Mouse (Mus musculus): ENCODE results near the gene Setd1b. TPM values are rescaled to one million over a fixed set of nuclear protein-coding genes. Genes with fewer than 3 reads are reported as not detected.

The Setd1b gene
- total RNA-seq, 2 experiments from 2014 or later, result 32.4 to 42.2 TPM

GRCm38 (mm10) chr5:123130030-123130813 is 11.8 kb upstream of the Setd1b start:
- intact Hi-C loops (cut with DNase I), result no loop called here
- Histone ChIP-seq H3K27ac (no peak overlapping the region), H3K4me3 (no peak overlapping the region)
- DNase-seq (ENCODE audit: extremely low spot score in 1 of 2, low spot score in 2 of 2), result no peak
- no peak for TF ChIP-seq CTCF (IDR thresholded peaks at IDR 0.05)

- no peak for TF ChIP-seq CTCF (IDR thresholded peaks at IDR 0.05)
- H3K4me3 ChIP-seq, result peak overlapping the region; percentile 62
- DNase-seq (ENCODE audit: extremely low spot score in 1 of 2, low spot score in 2 of 2), result no peak
- H3K27ac ChIP-seq, result no peak overlapping the region
- intact Hi-C loops (cut with DNase I), result no loop called here
Observed at GRCm38 (mm10) chr5:123130814-123131148, 11.2 kb upstream of the Setd1b start.

- peak within 1 kb of the TSS; percentile 95 for H3K27ac ChIP-seq
- peak within 1 kb of the TSS; percentile 62 for H3K4me3 ChIP-seq
- TF ChIP-seq CTCF (IDR thresholded peaks at IDR 0.05), result peak; percentile 84
- intact Hi-C loops (cut with DNase I), result loop anchor here (1.0 to 2.0 kb wide), 3 partner anchors 17 to 68 kb away; no protein-coding TSS in a partner anchor
- DNase-seq (ENCODE audit: extremely low spot score in 1 of 2, low spot score in 2 of 2), result peak; percentile 81 to 82
Observed at GRCm38 (mm10) chr5:123132308-123133071, 9.5 kb upstream of the Setd1b start, which contains the start of gene Rhof. TSS of gene Rhof (minus strand) at chr5:123132692.

- intact Hi-C loops (cut with DNase I), result loop anchor here (1.0 to 2.0 kb wide), 2 partner anchors 16 to 68 kb away; no protein-coding TSS in a partner anchor
- peak; percentile 87 to 93 for DNase-seq (ENCODE audit: extremely low spot score in 1 of 2, low spot score in 2 of 2)
- TF ChIP-seq CTCF (IDR thresholded peaks at IDR 0.05), result no peak; the same call in none of the 2 replicates
- Histone ChIP-seq H3K27ac (peak overlapping the region; percentile 95), H3K4me3 (peak overlapping the region; percentile 11; the same call in 1 of the 2 replicates)
Observed at GRCm38 (mm10) chr5:123133083-123133783, 8.8 kb upstream of the Setd1b start.

- intact Hi-C loops (cut with DNase I), result loop anchor here (1.0 to 2.0 kb wide), 2 partner anchors 16 to 69 kb away; no protein-coding TSS in a partner anchor
- DNase-seq (ENCODE audit: extremely low spot score in 1 of 2, low spot score in 2 of 2), result peak in 1 of 2 experiments; percentile 36
- Histone ChIP-seq H3K4me3 (peak overlapping the region; percentile 11; the same call in 1 of the 2 replicates), H3K27ac (peak overlapping the region; percentile 79)
- TF ChIP-seq CTCF (IDR thresholded peaks at IDR 0.05), result no peak
Observed at GRCm38 (mm10) chr5:123133784-123134143, 8.2 kb upstream of the Setd1b start.

GRCm38 (mm10) chr5:123134186-123134874 is 7.7 kb upstream of the Setd1b start:
- peak overlapping the region; percentile 70 for H3K4me3 ChIP-seq
- peak overlapping the region; percentile 100 for H3K27ac ChIP-seq
- peak in 1 of 2 experiments; percentile 50 for DNase-seq (ENCODE audit: extremely low spot score in 1 of 2, low spot score in 2 of 2)
- intact Hi-C loops (cut with DNase I), result no loop called here
- no peak; the same call in 1 of the 2 replicates for TF ChIP-seq CTCF (IDR thresholded peaks at IDR 0.05)

- peak overlapping the region; percentile 100 for H3K27ac ChIP-seq
- H3K4me3 ChIP-seq, result peak overlapping the region; percentile 70
- intact Hi-C loops (cut with DNase I), result no loop called here
- DNase-seq (ENCODE audit: extremely low spot score in 1 of 2, low spot score in 2 of 2), result no peak
- TF ChIP-seq CTCF (IDR thresholded peaks at IDR 0.05), result no peak
Observed at GRCm38 (mm10) chr5:123134875-123135382, 7.1 kb upstream of the Setd1b start.

GRCm38 (mm10) chr5:123135471-123136360 is 6.3 kb upstream of the Setd1b start:
- peak; percentile 61 to 62 for DNase-seq (ENCODE audit: extremely low spot score in 1 of 2, low spot score in 2 of 2)
- no peak; the same call in 1 of the 2 replicates for TF ChIP-seq CTCF (IDR thresholded peaks at IDR 0.05)
- Histone ChIP-seq H3K27ac (peak overlapping the region; percentile 100), H3K4me3 (peak overlapping the region; percentile 70)
- intact Hi-C loops (cut with DNase I), result no loop called here

- DNase-seq (ENCODE audit: extremely low spot score in 1 of 2, low spot score in 2 of 2), result peak; percentile 81 to 82
- no peak for TF ChIP-seq CTCF (IDR thresholded peaks at IDR 0.05)
- Histone ChIP-seq H3K4me3 (peak overlapping the region; percentile 70), H3K27ac (peak overlapping the region; percentile 100)
- intact Hi-C loops (cut with DNase I), result no loop called here
Observed at GRCm38 (mm10) chr5:123136361-123137043, 5.5 kb upstream of the Setd1b start.

Measured in left cerebral cortex, adult 2 months (tissue).